Mouse (Mus musculus) embryonic stem cell, embryonic (primary cell): Measurements from ENCODE around the gene Abcg1.

ENCODE experiments used
- CTCF ChIA-PET, 4 experiments: fragments of 300-600 bp in 2 of 4; fragments of 350-600 bp in 2 of 4; sonication (Branson Sonifier 250); formaldehyde crosslinking; loops; one replicate each; lab custom pipeline; 2022; ENCODE audit warnings: inconsistent platforms in 2 of 4; lab: Charles Lee
- POLR2A ChIA-PET, 4 experiments: fragments of 300-600 bp in 2 of 4; fragments of 350-600 bp in 2 of 4; sonication (Branson Sonifier 250); formaldehyde crosslinking; loops; one replicate each; lab custom pipeline; 2022; ENCODE audit warnings: antibody characterized with exemption in 4 of 4, inconsistent platforms in 1 of 4; lab: Charles Lee

Gene Abcg1

GRCm38 (mm10) chr17:31069121-31069520 is 11.6 kb downstream of the Abcg1 start:
- POLR2A ChIA-PET: interaction anchor here in 3 of 4 experiments (0.6 to 3.0 kb wide), 9 partner anchors 9 to 1698 kb away, joined by 3 to 20 read pairs (median 3); partner anchors contain the start of gene Abcg1 (in 1 of the 3)
- CTCF ChIA-PET: interaction anchor here in 1 of 4 experiments (0.5 kb wide), 1 partner anchor 28 kb away, joined by 3 read pairs; no protein-coding TSS in a partner anchor

DNA sequence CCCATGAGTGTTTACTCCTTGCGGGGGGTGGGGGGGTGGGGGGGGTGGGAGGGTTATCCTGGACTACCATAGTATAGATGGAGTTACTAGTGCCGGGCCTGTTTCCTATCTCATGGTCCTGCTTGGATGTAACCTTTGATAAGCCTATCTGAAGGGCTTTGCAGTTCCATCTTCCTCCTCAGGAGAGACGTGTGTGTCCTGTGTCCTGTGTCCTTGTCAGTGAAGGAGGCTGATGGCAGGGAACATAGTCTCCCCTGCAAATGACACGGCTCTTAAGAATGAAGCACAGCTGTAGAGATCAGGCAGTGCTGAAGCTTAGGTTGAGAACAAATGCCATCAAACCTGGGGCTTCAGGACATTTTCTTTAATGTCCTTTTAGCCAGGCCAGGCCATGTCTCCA is 12.4 kb downstream of the Abcg1 start:
- CTCF ChIA-PET: no interaction called here
- POLR2A ChIA-PET: interaction anchor here in 2 of 4 experiments (0.6 to 2.1 kb wide), 5 partner anchors 10 to 1699 kb away, joined by 3 to 12 read pairs (median 3); no protein-coding TSS in a partner anchor

GRCm38 (mm10) chr17:31070403-31071185 is 13.1 kb downstream of the Abcg1 start:
- CTCF ChIA-PET: no interaction called here
- POLR2A ChIA-PET: interaction anchor here in 1 of 4 experiments (2.0 to 2.1 kb wide), 2 partner anchors 10 to 11 kb away, joined by 8 to 12 read pairs; no protein-coding TSS in a partner anchor

DNA sequence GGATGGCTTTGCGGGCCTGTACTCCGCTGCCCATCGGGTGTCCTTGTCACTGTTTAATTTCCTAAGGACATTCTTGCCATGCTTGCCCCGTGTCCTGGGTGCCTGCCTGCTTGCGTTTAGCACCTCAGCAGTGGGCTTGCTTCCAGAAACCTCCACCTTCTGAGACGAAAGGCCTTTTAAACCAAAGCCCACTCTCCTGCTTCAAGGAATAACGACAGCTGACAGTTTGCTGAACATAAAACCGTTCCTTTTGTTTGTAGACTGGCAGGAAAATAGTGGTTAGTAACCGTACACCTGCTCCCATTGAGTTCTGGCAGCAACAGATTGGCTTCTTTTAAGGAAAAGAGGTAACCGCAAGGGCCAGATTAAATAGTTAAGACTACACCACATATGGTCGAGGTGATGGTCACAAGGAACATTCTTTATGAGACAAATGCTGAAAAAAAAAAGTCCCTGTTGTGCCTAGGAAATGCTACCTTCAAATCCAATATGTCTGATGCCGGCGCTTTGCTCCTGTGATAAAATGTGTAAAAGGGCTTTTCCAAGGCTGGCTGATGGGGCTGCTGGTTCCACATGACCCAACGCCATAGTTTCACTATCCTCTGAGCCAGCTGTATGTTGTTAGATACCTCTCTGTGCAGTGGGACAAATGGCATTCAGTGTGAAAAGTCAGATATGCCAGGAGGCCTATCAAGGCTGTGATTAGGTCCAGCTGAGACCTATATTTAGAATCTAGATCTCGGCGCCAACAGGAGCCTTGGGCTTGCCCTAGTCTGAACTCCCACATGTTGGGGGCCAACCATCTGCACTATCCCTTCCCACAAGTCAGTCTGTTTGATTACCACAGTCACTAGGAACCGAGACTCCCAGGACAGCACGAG is 14.2 kb downstream of the Abcg1 start:
- CTCF ChIA-PET: no interaction called here
- POLR2A ChIA-PET: interaction anchor here in 3 of 4 experiments (0.6 to 2.0 kb wide), 3 partner anchors 11 to 464 kb away, joined by 3 to 8 read pairs (median 3); no protein-coding TSS in a partner anchor

DNA sequence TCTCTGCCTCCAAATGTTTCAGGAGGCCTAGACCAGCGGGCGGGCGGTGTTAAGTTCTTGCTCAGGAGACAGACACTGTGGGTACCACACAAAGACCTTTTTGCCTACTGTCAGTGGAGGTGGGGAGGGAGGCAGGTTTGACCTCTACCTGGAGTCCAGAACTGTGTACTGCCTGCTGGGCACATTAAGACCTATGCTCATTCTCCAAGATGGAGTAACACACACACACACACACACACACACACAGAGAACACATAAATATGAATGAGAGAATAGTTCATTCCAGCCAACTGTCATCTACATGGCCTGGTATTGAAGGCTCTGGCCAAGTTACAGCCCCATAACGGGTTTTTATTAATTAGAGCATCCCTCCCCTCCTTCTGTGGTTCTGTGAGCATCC is 15.4 kb downstream of the Abcg1 start:
- CTCF ChIA-PET: interaction anchor here in 2 of 4 experiments (0.6 to 1.9 kb wide), 4 partner anchors 16 to 53 kb away, joined by 3 to 17 read pairs (median 8); partner anchors contain the start of gene Abcg1 (in 2 of the 2)
- POLR2A ChIA-PET: interaction anchor here in 3 of 4 experiments (0.6 to 2.6 kb wide), 10 partner anchors 12 to 1226 kb away, joined by 3 to 16 read pairs (median 4); partner anchors contain the start of gene Abcg1 (in 1 of the 3)

DNA sequence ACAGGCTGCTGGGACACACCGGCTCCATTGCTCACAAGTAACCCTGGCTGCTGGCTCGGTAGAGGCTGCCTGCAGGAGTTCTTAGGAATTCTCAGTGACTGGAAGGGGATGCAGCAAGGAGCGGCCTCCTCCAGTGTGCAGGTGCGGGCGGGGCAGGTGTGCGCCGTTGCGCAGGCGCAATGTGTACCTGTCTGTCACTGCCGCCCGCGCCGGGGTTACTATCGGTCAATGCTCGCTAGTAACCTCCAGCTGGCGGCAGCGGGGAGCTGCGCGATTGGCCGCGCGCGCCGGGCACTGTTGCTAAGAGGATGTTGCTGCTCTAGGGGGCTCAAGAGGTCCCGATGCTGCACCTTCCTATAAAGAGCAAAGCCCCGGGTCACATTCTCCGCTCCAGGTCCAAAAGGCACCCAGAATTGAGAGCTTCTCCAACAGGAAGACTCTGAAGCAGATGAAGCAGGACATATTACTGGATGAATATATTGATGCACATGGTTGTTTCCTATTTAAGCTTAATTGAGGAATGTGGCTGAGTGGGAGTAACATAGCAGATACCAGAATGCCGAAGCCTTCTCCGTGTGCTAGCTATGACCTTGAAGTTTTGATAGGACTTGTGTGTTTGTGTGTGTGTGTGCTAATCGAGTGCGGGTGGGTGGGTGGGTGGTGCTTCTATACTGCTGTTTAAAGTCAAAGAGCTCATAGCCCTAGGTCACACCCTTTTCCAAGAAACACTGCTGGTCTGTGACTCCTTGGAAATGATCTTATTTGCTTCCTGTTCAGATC is 16.0 kb downstream of the Abcg1 start:
- ChIA-PET POLR2A (interaction anchor here in 3 of 4 experiments (0.6 to 2.6 kb wide), 21 partner anchors 9 to 1226 kb away, joined by 3 to 16 read pairs (median 4); partner anchors contain the start of gene Abcg1 (in 2 of the 3)), CTCF (interaction anchor here (0.5 to 1.9 kb wide), 16 partner anchors 11 to 257 kb away, joined by 3 to 17 read pairs (median 3); partner anchors contain the start of gene Abcg1 (in 2 of the 4))

GRCm38 (mm10) chr17:31074053-31074590 is 16.6 kb downstream of the Abcg1 start:
- ChIA-PET POLR2A (interaction anchor here (0.6 to 2.6 kb wide), 21 partner anchors 9 to 361 kb away, joined by 3 to 16 read pairs (median 4); partner anchors contain the start of gene Abcg1 (in 2 of the 4)), CTCF (interaction anchor here (0.6 to 1.9 kb wide), 12 partner anchors 11 to 469 kb away, joined by 3 to 14 read pairs (median 3); partner anchors contain the start of gene Abcg1 (in 2 of the 4))

DNA sequence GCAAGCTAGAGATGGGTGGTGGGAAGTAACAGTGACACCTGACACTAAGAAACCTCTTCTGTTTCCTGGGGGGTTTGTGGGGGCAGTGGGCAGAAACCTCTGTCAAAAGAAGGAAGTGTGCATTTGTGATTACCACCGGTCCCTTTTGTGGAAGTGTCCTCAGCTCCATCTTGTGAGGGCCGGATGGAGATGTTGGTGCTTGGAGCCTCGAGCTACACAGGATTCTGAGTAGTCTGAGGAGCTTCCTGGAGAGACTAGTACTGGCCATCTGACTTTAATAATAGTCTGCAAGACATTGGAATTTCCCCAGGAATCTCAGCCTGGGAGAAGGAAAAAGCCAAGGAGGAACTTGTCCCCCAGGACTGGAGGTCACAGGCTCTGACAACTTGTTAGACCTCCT is 17.2 kb downstream of the Abcg1 start:
- POLR2A ChIA-PET: interaction anchor here (0.6 to 2.6 kb wide), 12 partner anchors 9 to 234 kb away, joined by 3 to 16 read pairs (median 4); partner anchors contain the start of gene Abcg1 (in 2 of the 4)
- CTCF ChIA-PET: interaction anchor here (0.6 to 1.9 kb wide), 7 partner anchors 17 to 469 kb away, joined by 3 to 14 read pairs (median 5); partner anchors contain the start of gene Abcg1 (in 1 of the 4)

DNA sequence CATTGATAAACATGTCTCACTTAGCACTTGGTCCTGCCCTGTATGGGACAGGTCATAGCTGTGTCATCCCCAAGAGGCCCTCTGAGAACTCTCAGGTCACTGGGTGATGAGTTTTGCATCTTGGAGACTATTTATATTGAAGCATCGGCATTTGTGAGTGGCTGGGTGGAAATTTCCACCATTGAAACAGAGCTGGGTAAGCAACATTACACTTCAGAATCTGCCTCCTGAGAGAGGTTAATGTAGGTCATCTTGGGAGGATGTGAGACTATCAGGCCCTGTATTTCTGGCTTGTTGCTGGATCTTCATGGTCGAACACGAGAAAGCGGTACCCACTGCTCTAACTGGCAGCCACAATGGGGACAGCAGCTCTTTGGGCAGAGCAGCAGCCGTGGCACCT is 18.0 kb downstream of the Abcg1 start:
- POLR2A ChIA-PET: interaction anchor here in 1 of 4 experiments (2.6 kb wide), 1 partner anchor 18 kb away, joined by 16 read pairs; the partner anchor contains the start of gene Abcg1

GRCm38 (mm10) chr17:31077561-31077960 is 20.1 kb downstream of the Abcg1 start:
- ChIA-PET POLR2A (interaction anchor here in 3 of 4 experiments (0.5 to 2.0 kb wide), 8 partner anchors 9 to 239 kb away, joined by 3 to 13 read pairs (median 3); partner anchors contain the start of gene Abcg1 (in 2 of the 3)), CTCF (interaction anchor here in 2 of 4 experiments (1.0 to 1.4 kb wide), 2 partner anchors 11 to 13 kb away, joined by 3 read pairs; no protein-coding TSS in a partner anchor)

More for the DNA sequence above, 18.0 kb downstream of the Abcg1 start:
- CTCF ChIA-PET: no interaction called here

GRCm38 (mm10) chr17:31078581-31078980 is 21.1 kb downstream of the Abcg1 start:
- ChIA-PET POLR2A (interaction anchor here in 2 of 4 experiments (0.6 to 2.0 kb wide), 7 partner anchors 10 to 193 kb away, joined by 3 to 13 read pairs (median 3); partner anchors contain the start of gene Abcg1 (in 1 of the 2)), CTCF (interaction anchor here in 1 of 4 experiments (1.1 kb wide), 1 partner anchor 22 kb away, joined by 4 read pairs; no protein-coding TSS in a partner anchor)

DNA sequence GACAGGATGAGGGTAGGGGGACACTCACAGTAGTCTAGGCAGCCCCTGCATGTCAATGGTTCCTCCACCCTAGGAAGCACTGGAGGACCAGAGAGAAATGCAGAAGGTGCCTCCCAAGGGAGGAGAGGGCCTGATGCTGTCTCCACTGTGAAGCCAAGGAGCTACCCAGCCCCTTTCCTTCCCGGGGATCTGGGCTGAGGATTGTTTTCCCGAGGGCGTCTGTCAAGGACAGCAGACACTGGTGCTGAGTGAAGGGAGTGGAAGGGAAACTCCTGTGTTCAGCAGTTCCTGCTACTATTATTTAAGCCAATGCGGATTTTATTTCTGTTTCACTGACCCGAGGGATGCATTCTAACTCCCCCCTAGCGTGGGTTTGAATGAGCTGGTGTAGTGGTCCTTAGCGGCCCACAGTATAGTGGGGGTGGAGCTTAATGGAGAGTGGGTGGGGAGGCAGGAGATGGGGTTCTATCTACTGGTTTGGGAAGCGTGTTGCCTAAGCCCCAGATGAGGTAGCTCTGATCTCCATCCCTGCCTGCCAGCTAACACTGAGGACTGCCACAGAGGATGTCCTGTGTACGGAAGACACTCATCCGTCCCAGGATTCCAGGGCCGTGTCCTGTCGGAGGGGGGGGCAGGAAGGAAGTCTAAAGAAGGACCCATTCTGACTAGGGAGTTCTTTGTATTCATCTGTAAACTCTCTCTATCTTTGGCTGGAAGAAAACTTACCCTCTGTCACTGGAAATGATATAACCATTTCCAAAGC is 21.8 kb downstream of the Abcg1 start:
- CTCF ChIA-PET: interaction anchor here in 2 of 4 experiments (0.6 to 1.1 kb wide), 2 partner anchors 23 to 1201 kb away, joined by 4 to 5 read pairs; no protein-coding TSS in a partner anchor

GRCm38 (mm10) chr17:31082296-31083078 is 25.0 kb downstream of the Abcg1 start:
- CTCF ChIA-PET: no interaction called here
- POLR2A ChIA-PET: interaction anchor here in 2 of 4 experiments (0.8 to 1.6 kb wide), 2 partner anchors 8 to 25 kb away, joined by 3 to 4 read pairs; partner anchors contain the start of gene Abcg1 (in 1 of the 2)

More for the DNA sequence above, 21.8 kb downstream of the Abcg1 start:
- POLR2A ChIA-PET: interaction anchor here in 2 of 4 experiments (0.6 to 2.0 kb wide), 5 partner anchors 10 to 192 kb away, joined by 3 to 13 read pairs (median 3); partner anchors contain the start of gene Abcg1 (in 1 of the 2)

GRCm38 (mm10) chr17:31085519-31085918 is 28.0 kb downstream of the Abcg1 start:
- ChIA-PET CTCF (no interaction called here), POLR2A (no interaction called here)

DNA sequence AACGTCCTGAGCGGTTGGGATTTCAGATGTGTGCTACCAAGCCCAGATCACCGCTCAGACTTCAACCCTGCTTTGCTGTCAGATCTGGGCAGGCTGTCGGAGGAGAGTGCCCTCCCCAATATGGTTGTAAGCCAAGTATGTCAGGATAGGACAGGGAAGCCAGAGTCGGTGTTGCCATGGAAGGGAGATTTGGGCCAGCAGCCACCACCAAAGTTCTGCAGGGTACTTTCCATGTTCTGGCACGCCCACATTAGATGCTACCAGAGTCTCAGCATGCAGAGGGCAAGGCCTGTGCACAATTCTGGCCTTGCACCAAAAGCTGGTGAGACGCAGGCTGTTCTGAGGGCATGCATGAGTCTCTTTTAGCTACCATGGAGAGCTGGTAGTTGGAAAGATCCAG is 28.7 kb downstream of the Abcg1 start:
- CTCF ChIA-PET: no interaction called here

More for the DNA sequence above, 28.7 kb downstream of the Abcg1 start:
- POLR2A ChIA-PET: no interaction called here
